Mouse (Mus musculus) embryonic facial prominence, embryonic 11.5 days (tissue): ENCODE results near the gene Specc1. TPM values are rescaled to one million over a fixed set of nuclear protein-coding genes. Genes with fewer than 3 reads are reported as not detected.

Experiments used
- ATAC-seq: fragments of 200-750 bp; cut with Nextera tagmentation; replicated peaks from 2 replicates; pipeline ENCODE4 v1.8.0; 2017; ENCODE audit warnings: low read depth; ENCODE audit not compliant: insufficient number of reproducible peaks, low FRiP score, low TSS enrichment
- DNase-seq: peaks from one replicate; pipeline ENCODE4 v3.0.0-alpha.2; 2015; ENCODE audit warnings: low spot score
- H3K27ac ChIP-seq: fragments of 300-500 bp; sonication (generic); replicated peaks from 2 replicates; pipeline ENCODE4 v1.5.1; 2014; ENCODE audit warnings: mild to moderate bottlenecking, low read depth, low read length, control low read depth
- H3K27me3 ChIP-seq: fragments of 300-500 bp; sonication (generic); 2 replicates; pipeline ENCODE4 v1.6.1; 2014; ENCODE audit warnings: mild to moderate bottlenecking, low read length, moderate library complexity, mixed read lengths; ENCODE audit not compliant: control insufficient read depth, insufficient read depth
- H3K36me3 ChIP-seq: fragments of 300-500 bp; sonication (generic); replicated peaks from 2 replicates; pipeline ENCODE4 v1.6.1; 2014; ENCODE audit warnings: low read depth, mild to moderate bottlenecking, low read length, moderate library complexity, mixed read lengths; ENCODE audit not compliant: control insufficient read depth, insufficient read depth
- H3K4me1 ChIP-seq: fragments of 300-500 bp; sonication (generic); 2 replicates; pipeline ENCODE4 v1.6.1; 2014; ENCODE audit warnings: low read length, mixed read lengths; ENCODE audit not compliant: control insufficient read depth, insufficient read depth
- H3K4me2 ChIP-seq: fragments of 300-500 bp; sonication (generic); 2 replicates; pipeline ENCODE4 v1.6.1; 2014; ENCODE audit warnings: low read depth, mild to moderate bottlenecking, control low read depth, low read length, moderate library complexity
- H3K4me3 ChIP-seq: fragments of 300-500 bp; sonication (generic); 2 replicates; pipeline ENCODE4 v1.5.1; 2014; ENCODE audit warnings: low read depth, low read length, control low read depth
- H3K9ac ChIP-seq: fragments of 300-500 bp; sonication (generic); replicated peaks from 2 replicates; pipeline ENCODE4 v1.6.1; 2014; ENCODE audit warnings: mild to moderate bottlenecking, control low read depth, low read length
- H3K9me3 ChIP-seq: fragments of 300-500 bp; sonication (generic); replicated peaks from 2 replicates; pipeline ENCODE4 v1.6.1; 2016; ENCODE audit warnings: mild to moderate bottlenecking, low read length, inconsistent platforms, mixed read lengths; ENCODE audit not compliant: control insufficient read depth
- WGBS: fragments of 180-500 bp; shearing (Covaris S2); extraction: QIAGEN DNeasy Blood & Tissue Kit; methylation state at CpG from one replicate; pipeline ENCODE4 v1.1.7; 2014; 5-methylcytosine and 5-hydroxymethylcytosine counted together
- polyA plus RNA-seq: library from polyadenylated mRNA; unstranded; fragments of >200 nt; fragmentation: Nextera tagmentation; extraction: Ambion mirVana; gene quantifications from 2 replicates; pipeline ENCODE4 v1.2.1, GENCODE M21; 2014

The Specc1 gene
- polyA plus RNA-seq, 1 experiment from 2014 or later = 17.2 TPM

DNA sequence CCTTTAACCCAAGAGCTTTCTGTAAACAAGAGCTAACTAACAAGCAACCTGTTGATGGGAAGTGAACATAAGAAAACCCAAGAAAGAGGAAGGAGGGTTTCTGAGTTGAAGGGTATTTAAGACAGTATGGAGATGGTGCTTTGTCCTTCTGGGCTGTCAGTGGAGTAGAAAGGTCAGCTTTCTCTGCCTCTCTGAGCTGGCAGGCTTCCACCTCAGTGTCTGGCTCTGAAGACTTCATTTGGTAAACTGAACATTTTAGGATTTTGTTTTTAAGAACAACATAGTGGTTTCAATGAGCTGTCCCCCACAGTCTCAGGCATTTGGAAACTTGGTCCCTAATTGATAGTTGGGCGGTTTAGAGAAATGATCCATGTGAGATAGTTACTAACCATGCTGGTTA, 18.8 kb upstream of the Specc1 start:
- no peaks in the 10 kb centered on the region for H3K9me3 ChIP-seq
- ATAC-seq = no peak
- 88% methylated on average over 1 of the region's 1 CpGs for WGBS
- H3K4me1 ChIP-seq = no peaks in the 10 kb centered on the region
- no peak overlapping the region for H3K27ac ChIP-seq
- no peak for DNase-seq
- H3K4me2 ChIP-seq = no peak overlapping the region
- no peak overlapping the region for H3K9ac ChIP-seq
- no peak overlapping the region for H3K4me3 ChIP-seq
- no peaks in the 10 kb centered on the region for H3K27me3 ChIP-seq
- no peaks in the 10 kb centered on the region for H3K36me3 ChIP-seq

DNA sequence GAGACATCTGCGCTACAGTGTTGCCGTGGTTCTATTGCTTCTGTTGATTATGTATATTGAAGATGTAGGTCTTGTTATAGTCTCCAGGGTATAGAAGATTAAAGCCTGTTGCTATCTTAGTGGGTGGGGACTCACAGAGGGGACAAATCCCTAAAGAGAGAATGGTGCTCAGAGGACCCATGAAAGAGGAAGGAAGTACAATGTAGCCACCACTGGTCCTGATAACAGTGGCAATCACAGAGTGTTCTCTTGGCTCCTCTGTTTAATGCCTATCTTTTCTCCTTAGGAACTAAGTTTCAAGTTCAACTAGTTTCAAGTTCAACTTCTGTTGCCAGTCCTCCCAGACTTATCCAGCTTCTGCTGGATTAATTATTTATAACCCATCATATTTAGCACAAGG, 13.7 kb upstream of the Specc1 start:
- H3K27ac ChIP-seq = no peak overlapping the region
- H3K4me1 ChIP-seq = no peaks in the 10 kb centered on the region
- no peak for ATAC-seq
- DNase-seq = no peak
- no peaks in the 10 kb centered on the region for H3K9me3 ChIP-seq
- H3K4me2 ChIP-seq = no peak overlapping the region
- H3K9ac ChIP-seq = no peak overlapping the region
- no peaks in the 10 kb centered on the region for H3K27me3 ChIP-seq
- no peaks in the 10 kb centered on the region for H3K36me3 ChIP-seq
- 93% methylated on average over 2 of the region's 2 CpGs for WGBS
- no peak overlapping the region for H3K4me3 ChIP-seq

DNA sequence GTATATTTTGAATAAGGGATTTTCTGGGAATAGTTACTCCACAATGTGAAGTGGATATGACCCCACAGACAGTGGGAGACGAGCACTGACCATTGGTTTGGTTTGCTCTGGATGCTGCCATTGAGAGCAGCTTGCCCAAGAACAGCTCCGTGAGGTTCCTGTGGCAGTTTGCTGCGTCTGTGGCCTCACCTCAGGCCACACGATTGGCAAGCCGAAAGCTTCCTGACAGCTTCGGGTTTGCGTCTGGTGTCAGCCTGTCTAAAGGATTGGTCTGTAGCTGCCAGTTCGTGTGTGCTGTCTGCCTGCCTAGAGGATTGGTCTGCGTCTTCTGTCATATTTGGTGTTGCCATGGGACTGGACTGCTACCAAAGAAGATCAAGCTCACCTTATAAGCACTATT, 12.1 kb upstream of the Specc1 start:
- DNase-seq (no peak), ATAC-seq (no peak)
- WGBS = 78% methylated on average over 9 of the region's 9 CpGs
- Histone ChIP-seq H3K9me3 (no peaks in the 10 kb centered on the region), H3K27ac (no peak overlapping the region), H3K4me3 (no peak overlapping the region), H3K27me3 (no peaks in the 10 kb centered on the region), H3K4me1 (no peaks in the 10 kb centered on the region), H3K36me3 (no peaks in the 10 kb centered on the region), H3K4me2 (no peak overlapping the region), H3K9ac (no peak overlapping the region)

DNA sequence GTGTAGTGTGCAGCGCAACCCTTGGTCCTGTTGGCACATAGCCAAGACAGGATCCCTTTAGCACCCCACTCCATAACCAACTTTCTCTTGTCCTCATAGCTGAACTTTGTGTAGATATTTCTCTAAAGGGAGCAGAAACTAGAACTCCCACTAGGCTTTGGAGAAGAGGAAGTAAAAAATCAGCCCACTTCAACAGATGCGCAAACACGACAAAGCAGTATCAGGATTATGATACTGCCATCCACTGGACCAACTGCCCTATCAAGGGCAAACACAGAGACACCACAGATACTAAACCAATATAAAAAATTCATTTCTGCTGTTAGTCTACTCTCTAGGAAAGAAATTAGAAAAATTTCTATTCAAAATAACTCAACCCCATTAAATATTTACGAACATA, 10.0 kb upstream of the Specc1 start:
- H3K4me3 ChIP-seq = no peak overlapping the region
- H3K27me3 ChIP-seq = no peaks in the 10 kb centered on the region
- no peaks in the 10 kb centered on the region for H3K36me3 ChIP-seq
- DNase-seq (no peak), ATAC-seq (no peak)
- 92% methylated on average over 4 of the region's 4 CpGs for WGBS
- H3K4me2 ChIP-seq = no peak overlapping the region
- no peak overlapping the region for H3K9ac ChIP-seq
- H3K4me1 ChIP-seq = no peaks in the 10 kb centered on the region
- no peaks in the 10 kb centered on the region for H3K9me3 ChIP-seq
- H3K27ac ChIP-seq = no peak overlapping the region

DNA sequence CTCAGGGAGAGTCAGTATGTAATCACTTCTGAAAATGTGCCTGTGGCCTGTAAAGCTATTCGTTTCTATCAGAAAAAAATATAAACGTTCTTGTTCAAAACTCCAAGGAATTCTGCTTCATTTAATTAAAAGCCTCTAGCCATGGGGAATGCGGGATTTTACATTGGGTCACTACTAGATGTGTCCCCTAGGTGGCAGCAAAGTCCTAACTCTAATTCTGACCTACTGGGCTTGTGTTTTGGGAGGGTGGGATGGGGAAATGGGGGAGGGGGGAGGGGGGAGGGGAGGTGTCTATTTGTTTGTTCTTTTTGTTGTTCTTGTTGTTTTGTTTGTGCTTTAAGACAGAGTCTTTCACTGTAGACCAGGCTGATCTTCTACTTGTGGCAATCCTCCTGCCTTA, 7.2 kb upstream of the Specc1 start:
- peak; percentile 83 for DNase-seq
- WGBS = 1% methylated on average over 3 of the region's 3 CpGs

DNA sequence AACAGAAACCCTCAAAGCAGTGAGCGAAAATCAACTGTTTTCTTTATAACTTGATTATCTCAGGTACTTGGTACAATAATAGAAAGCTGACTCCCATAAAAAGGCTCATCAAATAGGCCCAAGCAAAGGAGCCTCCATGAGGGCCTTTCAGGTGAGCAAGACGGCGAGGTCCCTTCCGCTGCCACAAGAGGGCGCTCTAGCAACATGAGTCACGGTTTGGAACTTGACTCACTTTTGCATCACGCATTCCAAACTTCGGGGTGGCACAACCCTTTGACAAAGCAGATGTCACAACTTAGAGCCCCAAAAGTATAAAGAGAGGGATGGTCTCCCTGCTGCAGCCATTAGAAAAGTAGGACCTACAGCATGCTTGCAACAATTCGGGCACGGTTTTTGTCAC, 5.9 kb upstream of the Specc1 start:
- H3K4me1 ChIP-seq = no peaks in the 10 kb centered on the region
- no peak overlapping the region for H3K4me2 ChIP-seq
- no peak overlapping the region for H3K9ac ChIP-seq
- DNase-seq (peak; percentile 92), ATAC-seq (no peak)
- H3K36me3 ChIP-seq = no peaks in the 10 kb centered on the region
- H3K9me3 ChIP-seq = no peaks in the 10 kb centered on the region
- no peak overlapping the region for H3K27ac ChIP-seq
- no peaks in the 10 kb centered on the region for H3K27me3 ChIP-seq
- H3K4me3 ChIP-seq = no peak overlapping the region
- WGBS = 20% methylated on average over 10 of the region's 10 CpGs

More for the DNA sequence above, 7.2 kb upstream of the Specc1 start:
- Histone ChIP-seq H3K4me1 (no peaks in the 10 kb centered on the region), H3K36me3 (no peaks in the 10 kb centered on the region), H3K9me3 (no peaks in the 10 kb centered on the region), H3K9ac (no peak overlapping the region), H3K27me3 (no peaks in the 10 kb centered on the region), H3K4me2 (no peak overlapping the region), H3K27ac (no peak overlapping the region), H3K4me3 (no peak overlapping the region)
- ATAC-seq = no peak

DNA sequence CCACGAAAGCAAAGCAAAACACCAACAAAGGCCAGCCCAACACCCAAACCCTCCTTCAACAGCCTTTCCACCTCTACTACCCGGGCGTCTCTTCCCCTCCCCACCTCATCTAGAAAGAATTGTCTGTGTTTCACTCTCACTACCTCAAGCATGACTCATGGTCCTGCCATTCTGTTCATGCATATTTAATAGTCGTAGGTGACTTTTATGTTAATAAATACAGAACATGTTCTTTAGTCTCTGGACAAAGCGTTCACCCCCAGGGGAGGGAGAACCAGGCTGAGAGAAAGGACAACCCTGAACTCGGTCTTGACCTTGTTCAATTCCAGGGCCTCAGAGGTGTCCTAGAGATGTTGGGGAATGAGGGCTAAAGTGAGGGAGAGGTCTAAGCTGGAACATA, 1.4 kb upstream of the Specc1 start:
- H3K4me2 ChIP-seq = no peak overlapping the region
- H3K4me1 ChIP-seq = no peaks in the 10 kb centered on the region
- H3K9me3 ChIP-seq = no peaks in the 10 kb centered on the region
- ATAC-seq = no peak
- H3K27ac ChIP-seq = no peak overlapping the region
- H3K9ac ChIP-seq = no peak overlapping the region
- no peaks in the 10 kb centered on the region for H3K36me3 ChIP-seq
- no peak overlapping the region for H3K4me3 ChIP-seq
- H3K27me3 ChIP-seq = peaks cover 7% of the 10 kb centered on the region; the same call in 1 of the 2 replicates
- WGBS = 78% methylated on average over 6 of the region's 6 CpGs
- DNase-seq = no peak

DNA sequence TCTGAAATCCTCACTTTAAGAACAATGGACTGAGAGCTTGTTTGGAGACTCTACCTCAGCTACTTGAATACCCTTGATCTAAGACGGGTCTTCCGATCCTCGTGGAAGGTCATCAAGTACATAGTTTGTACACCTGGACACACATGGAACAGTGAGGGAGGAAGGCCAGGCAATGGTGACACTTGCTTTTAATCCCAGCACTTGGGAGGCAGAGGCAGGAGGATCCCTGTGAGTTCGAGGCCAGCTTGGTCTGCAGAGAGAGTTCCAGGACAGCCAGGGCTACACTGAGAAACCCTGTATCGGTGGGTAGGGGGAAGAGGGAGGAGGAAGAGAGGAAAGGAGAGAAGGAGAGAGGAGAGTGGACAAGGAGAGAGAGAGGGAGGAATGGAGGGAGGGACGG, 612 bp upstream of the Specc1 start:
- H3K4me3 ChIP-seq = no peak overlapping the region
- ATAC-seq (no peak), DNase-seq (no peak)
- H3K27ac ChIP-seq = no peak overlapping the region
- no peak overlapping the region for H3K9ac ChIP-seq
- no peak overlapping the region for H3K4me2 ChIP-seq
- H3K4me1 ChIP-seq = no peaks in the 10 kb centered on the region
- WGBS = 88% methylated on average over 6 of the region's 6 CpGs
- H3K9me3 ChIP-seq = no peaks in the 10 kb centered on the region
- no peaks in the 10 kb centered on the region for H3K36me3 ChIP-seq
- peaks cover 7% of the 10 kb centered on the region; the same call in 1 of the 2 replicates for H3K27me3 ChIP-seq
